Mouse (Mus musculus) small intestine, adult 2 months (tissue): ENCODE data around the gene Pou3f3. TPM values are rescaled to one million over a fixed set of nuclear protein-coding genes. Genes with fewer than 3 reads are reported as not detected.

Experiments used
- H3K27ac ChIP-seq: fragments of 200-500 bp; 2 replicates; pipeline ENCODE4 v1.5.1; 2012; ENCODE audit warnings: low read depth, low read length, control low read depth, inconsistent platforms; ENCODE audit not compliant: insufficient read depth
- H3K27me3 ChIP-seq: fragments of 200-500 bp; 2 replicates; pipeline ENCODE4 v1.6.1; 2012; ENCODE audit warnings: mild to moderate bottlenecking, moderate library complexity, low read length, inconsistent platforms; ENCODE audit not compliant: control insufficient read depth, insufficient read depth
- H3K36me3 ChIP-seq: fragments of 200-500 bp; 2 replicates; pipeline ENCODE4 v1.6.1; 2012; ENCODE audit warnings: mild to moderate bottlenecking, low read length, control low read depth, inconsistent platforms; ENCODE audit not compliant: control insufficient read depth, insufficient read depth
- H3K4me1 ChIP-seq: fragments of 200-500 bp; 2 replicates; pipeline ENCODE4 v1.6.1; 2012; ENCODE audit warnings: low read length, inconsistent platforms, mixed read lengths; ENCODE audit not compliant: control insufficient read depth, insufficient read depth, insufficient read length
- H3K4me3 ChIP-seq: fragments of 200-500 bp; 2 replicates; pipeline ENCODE4 v1.5.1; 2012; ENCODE audit warnings: low read depth, mild to moderate bottlenecking, control low read depth, inconsistent platforms, low read length, moderate library complexity
- CTCF ChIP-seq: fragments of 200-500 bp; IDR thresholded peaks from 2 replicates; pipeline ENCODE4 v1.5.1; 2012; ENCODE audit warnings: low read depth, mild to moderate bottlenecking, control low read depth, inconsistent platforms, low read length, moderate library complexity, mixed read lengths; ENCODE audit not compliant: insufficient replicate concordance, insufficient read length; ENCODE audit errors: extremely low read depth
- POLR2A ChIP-seq: fragments of 200-500 bp; IDR thresholded peaks from 2 replicates; pipeline ENCODE4 v1.6.1; 2012; ENCODE audit warnings: low read depth, mild to moderate bottlenecking, control low read depth, inconsistent platforms, low read length, moderate library complexity
- WGBS: fragments of 180-500 bp; shearing (Covaris S2); methylation state at CpG from one replicate; pipeline ENCODE4 v1.1.7; 2018; 5-methylcytosine and 5-hydroxymethylcytosine counted together
- polyA plus RNA-seq: library from polyadenylated mRNA; depleted of rRNA; stranded (reverse); fragments of >200 nt; gene quantifications from 2 replicates; pipeline ENCODE4 v1.2.3, GENCODE M21; 2012

Gene Pou3f3
- polyA plus RNA-seq, 1 experiment: not detected

DNA sequence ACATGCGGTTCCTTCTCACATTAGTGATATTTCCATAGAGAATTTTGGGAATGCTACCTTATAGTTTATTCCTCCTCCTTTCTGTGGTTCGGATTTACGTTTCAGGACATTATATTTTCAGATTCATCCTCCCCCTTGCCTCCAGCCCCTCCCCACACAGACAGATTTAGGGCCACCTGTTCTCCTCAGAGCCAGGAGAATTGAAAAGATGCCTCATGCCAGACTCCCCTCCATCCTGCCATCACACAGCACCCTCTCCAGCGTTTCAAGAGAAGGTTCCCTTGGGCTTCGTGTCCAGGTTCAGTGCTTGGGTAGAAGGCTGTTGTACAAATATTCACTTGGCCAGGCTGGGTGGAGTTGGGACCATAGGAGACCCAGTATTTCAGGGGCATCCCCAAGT lies 25.8 kb downstream of the Pou3f3 start:
- TF ChIP-seq CTCF: no peak
- no peak for TF ChIP-seq POLR2A
- no peaks in the 10 kb centered on the region; the same call in 1 of the 2 replicates for H3K27me3 ChIP-seq
- no peaks in the 10 kb centered on the region for H3K4me1 ChIP-seq
- H3K36me3 ChIP-seq: no peaks in the 10 kb centered on the region
- H3K4me3 ChIP-seq: no peak overlapping the region
- no peak overlapping the region for H3K27ac ChIP-seq
- 66% methylated on average over 5 of the region's 5 CpGs for WGBS

DNA sequence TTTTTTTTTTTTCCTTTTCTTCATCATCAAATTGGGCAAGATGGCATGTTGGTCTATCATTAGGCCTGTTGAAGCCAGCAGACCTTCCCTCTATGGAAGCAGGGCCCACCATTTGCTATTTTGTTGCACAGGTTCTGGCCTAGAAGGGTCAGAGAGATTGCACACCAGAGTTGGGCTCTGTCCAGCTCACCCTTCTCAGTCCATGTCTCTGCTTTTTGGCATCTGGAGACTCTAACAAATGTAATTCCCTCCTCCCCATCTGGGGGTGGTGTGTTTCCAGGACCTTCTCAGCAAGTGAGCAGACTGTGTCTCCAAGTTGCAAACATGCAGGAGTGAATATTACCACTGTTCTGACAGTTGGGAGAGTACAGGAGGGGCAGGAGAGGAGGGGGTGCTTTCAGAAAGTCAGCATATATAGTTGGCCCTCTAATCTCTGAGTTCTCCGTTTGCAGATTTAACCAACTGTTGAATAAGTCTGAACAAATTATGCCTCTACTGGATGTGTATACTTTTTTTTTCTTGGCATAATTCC lies 28.3 kb downstream of the Pou3f3 start:
- no peak overlapping the region for H3K27ac ChIP-seq
- no peaks in the 10 kb centered on the region for H3K36me3 ChIP-seq
- no peak overlapping the region for H3K4me3 ChIP-seq
- TF ChIP-seq POLR2A (no peak), CTCF (no peak)
- no peaks in the 10 kb centered on the region for H3K27me3 ChIP-seq
- 75% methylated on average over 1 of the region's 1 CpGs for WGBS
- H3K4me1 ChIP-seq: no peaks in the 10 kb centered on the region

DNA sequence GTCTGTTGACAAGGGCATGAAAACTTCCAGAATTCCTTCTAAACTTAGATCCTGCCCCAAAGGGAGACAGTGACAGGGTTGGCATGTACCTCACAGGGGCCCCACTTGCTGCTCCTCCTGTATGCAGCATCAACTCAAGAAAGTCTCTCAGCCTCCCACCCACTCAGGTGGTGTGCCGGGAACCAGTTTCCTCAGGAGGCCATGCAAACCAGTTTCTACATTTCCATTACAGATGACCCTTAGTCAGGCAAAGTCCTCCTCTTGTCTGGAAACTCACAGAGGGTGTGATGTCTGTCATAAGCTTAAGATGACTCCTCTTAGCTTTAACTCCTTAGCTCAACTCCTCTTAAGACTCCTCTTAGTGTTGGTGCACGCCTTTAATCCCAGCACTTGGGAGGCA lies 29.3 kb downstream of the Pou3f3 start:
- Histone ChIP-seq H3K27me3 (no peaks in the 10 kb centered on the region), H3K4me1 (no peaks in the 10 kb centered on the region), H3K36me3 (no peaks in the 10 kb centered on the region), H3K27ac (no peak overlapping the region), H3K4me3 (no peak overlapping the region)
- TF ChIP-seq POLR2A (no peak), CTCF (no peak)
- 79% methylated on average over 2 of the region's 2 CpGs for WGBS

DNA sequence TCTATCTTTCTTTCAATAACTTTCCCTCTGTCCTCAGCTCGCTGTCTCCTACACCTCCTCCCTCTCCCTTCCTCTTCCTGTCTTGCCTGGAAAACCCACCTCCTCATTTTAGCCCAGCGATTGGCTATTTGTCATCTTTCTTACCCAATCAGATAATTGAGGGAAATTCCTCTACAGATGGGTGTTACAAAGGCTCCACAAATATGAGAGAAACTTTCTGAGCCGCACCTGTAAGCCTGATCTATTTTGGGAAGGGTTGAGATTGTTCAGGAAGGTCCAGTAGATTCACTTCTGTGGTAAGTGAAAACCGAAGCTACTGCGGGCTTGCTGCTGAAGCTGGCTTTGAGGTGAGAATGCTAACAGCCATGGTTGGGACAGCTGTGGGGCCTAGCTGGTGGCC lies 31.6 kb downstream of the Pou3f3 start:
- Histone ChIP-seq H3K36me3 (no peaks in the 10 kb centered on the region), H3K4me1 (no peaks in the 10 kb centered on the region), H3K27me3 (0 out of 2 replicates have a peak, but pooled peaks cover 2% of the 10 kb centered on the region), H3K4me3 (no peak overlapping the region), H3K27ac (no peak overlapping the region)
- TF ChIP-seq CTCF (no peak), POLR2A (no peak)
- 78% methylated on average over 5 of the region's 5 CpGs for WGBS

DNA sequence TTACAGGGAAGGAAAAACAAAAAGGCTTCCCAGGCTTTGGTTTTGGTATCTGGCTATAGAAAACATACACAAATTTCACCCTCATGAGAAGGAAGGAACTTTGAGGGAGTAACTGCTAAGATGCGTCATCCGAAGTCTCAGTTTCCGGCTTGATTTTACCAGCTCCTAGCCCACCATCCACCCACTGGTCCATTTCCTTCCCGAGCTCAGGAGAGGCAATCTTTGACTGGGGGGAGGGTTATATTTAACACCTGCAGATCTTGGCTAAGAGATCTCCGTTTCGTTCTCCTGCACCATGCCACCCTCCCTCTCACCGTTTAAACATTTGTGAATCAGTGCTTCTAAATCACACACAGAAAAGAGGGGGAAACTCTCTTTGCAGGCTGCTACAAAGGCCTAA lies 32.1 kb downstream of the Pou3f3 start:
- 71% methylated on average over 7 of the region's 7 CpGs for WGBS
- Histone ChIP-seq H3K4me1 (no peaks in the 10 kb centered on the region), H3K27me3 (0 out of 2 replicates have a peak, but pooled peaks cover 2% of the 10 kb centered on the region), H3K27ac (no peak overlapping the region), H3K4me3 (no peak overlapping the region), H3K36me3 (no peaks in the 10 kb centered on the region)
- TF ChIP-seq CTCF (no peak), POLR2A (no peak)

DNA sequence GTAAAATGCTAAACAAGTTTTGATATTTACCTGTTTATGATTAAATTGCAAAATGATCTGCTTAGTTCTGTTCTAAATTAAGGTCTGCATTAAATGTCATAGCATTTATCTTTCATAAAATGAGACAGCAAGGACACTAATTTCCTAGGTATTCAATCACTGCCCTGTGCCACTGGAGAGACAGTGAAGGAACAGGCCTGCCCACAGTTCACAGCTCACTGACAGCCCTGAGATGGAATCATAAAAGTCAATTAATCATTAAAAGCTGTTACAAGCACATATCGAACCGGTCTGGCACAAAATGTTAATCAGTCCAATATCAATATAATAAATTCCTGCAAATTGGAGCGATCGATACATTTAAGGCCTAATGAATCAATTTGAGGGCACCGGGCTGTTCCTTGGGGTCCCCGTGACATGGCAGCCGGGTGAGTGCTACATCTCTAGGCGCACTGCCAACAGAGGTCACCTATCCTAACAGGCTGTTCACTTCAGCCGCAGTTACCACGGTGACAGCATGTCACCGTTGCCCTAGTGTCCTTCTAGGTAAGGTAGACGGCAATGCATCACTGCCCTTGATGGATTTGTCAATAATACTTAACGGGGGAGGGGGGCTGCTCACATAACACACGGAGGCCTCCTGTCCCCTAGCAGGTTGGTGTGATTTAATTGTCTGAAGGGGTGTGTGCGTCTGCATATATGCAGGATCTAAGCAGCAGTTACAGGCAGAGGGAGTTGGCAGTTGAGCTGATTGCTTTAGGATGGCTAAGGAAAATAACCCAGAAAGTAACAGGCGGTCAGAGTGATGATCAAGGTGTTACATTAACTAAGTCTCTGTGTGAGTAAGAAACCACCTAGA lies 46.0 kb downstream of the Pou3f3 start:
- Histone ChIP-seq H3K27me3 (no peaks in the 10 kb centered on the region), H3K4me1 (no peaks in the 10 kb centered on the region), H3K4me3 (no peak overlapping the region; the same call in 1 of the 2 replicates), H3K27ac (no peak overlapping the region), H3K36me3 (no peaks in the 10 kb centered on the region)
- TF ChIP-seq CTCF (no peak), POLR2A (no peak)
- WGBS: 26% methylated on average over 16 of the region's 16 CpGs

DNA sequence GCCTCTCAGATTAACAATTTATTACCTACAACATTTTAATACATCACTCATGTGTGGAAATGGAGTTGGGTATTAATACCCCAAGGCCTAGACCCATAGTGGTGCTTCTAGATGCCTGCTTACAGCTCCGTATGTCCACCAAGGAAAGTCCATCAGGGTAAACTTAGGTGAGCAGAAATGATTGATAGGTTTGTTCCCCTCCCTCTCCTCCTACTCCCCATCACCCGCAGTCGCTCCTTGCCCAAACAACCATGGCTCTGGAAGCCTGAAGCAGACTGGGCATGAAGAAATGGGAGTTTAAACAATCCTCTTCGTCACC lies 46.6 kb downstream of the Pou3f3 start:
- no peaks in the 10 kb centered on the region for H3K27me3 ChIP-seq
- 69% methylated on average over 4 of the region's 4 CpGs for WGBS
- H3K4me3 ChIP-seq: no peak overlapping the region
- H3K36me3 ChIP-seq: no peaks in the 10 kb centered on the region
- TF ChIP-seq CTCF (no peak), POLR2A (no peak)
- H3K4me1 ChIP-seq: no peaks in the 10 kb centered on the region
- no peak overlapping the region for H3K27ac ChIP-seq

DNA sequence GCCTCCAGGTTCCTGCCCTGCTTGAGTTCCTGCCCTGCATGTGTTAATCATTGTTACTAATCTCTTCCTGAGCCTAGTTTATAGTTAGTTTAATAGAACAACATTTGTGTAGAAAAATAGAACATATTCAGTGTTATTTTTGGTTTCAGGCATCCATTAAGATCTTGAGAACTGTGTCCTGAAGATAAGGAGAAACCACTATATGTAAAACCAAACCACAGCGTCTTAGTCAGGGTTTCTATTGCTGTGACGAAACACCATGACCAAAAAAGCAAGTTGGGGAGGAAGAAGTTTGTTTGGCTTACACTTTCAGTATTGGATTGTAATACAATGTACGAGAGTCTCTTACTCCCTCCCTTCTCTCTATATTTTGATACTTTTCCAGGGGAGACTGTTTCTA lies 49.5 kb downstream of the Pou3f3 start:
- H3K36me3 ChIP-seq: no peaks in the 10 kb centered on the region
- no peak overlapping the region for H3K27ac ChIP-seq
- no peaks in the 10 kb centered on the region for H3K27me3 ChIP-seq
- H3K4me3 ChIP-seq: no peak overlapping the region
- TF ChIP-seq POLR2A: no peak
- TF ChIP-seq CTCF: no peak
- 55% methylated on average over 3 of the region's 3 CpGs for WGBS
- H3K4me1 ChIP-seq: no peaks in the 10 kb centered on the region
